Mouse (Mus musculus): ENCODE results near the gene Ptov1. TPM values are rescaled to one million over a fixed set of nuclear protein-coding genes. Genes with fewer than 3 reads are reported as not detected.

The Ptov1 gene
- polyA plus RNA-seq, 2 experiments = 35.0 to 47.3 TPM

- DNase-seq (ENCODE audit: low read depth in 3 of 3, low spot score in 3 of 3) = no peak
- no peak for ATAC-seq (ENCODE audit: insufficient read depth)
- Histone ChIP-seq H3K9ac (replicated peaks) (no peak overlapping the region), H3K4me3 (ENCODE audit: insufficient read depth in 1 of 2, low read depth in 2 of 2, low read length in 2 of 2) (no peak overlapping the region), H3K27me3 (ENCODE audit: control insufficient read depth, insufficient read depth, low read length) (no peaks in the 10 kb centered on the region), H3K36me3 (replicated peaks; ENCODE audit: control insufficient read depth, insufficient read depth, low read depth) (peaks cover 1% of the 10 kb centered on the region), H3K4me2 (ENCODE audit: low read depth) (no peak overlapping the region), H3K27ac (no peak overlapping the region), H3K4me1 (replicated peaks; ENCODE audit: control insufficient read depth in 2 of 2, insufficient read depth in 2 of 2, low read length in 1 of 2) (peaks cover 22 to 35% of the 10 kb centered on the region in 2 experiments), H3K9me3 (ENCODE audit: control insufficient read depth, low read length) (no peaks in the 10 kb centered on the region)
- WGBS (ENCODE audit: insufficient replicate concordance) = 75% methylated on average over 3 of the region's 3 CpGs
- TF ChIP-seq CTCF (IDR thresholded peaks at IDR 0.05; ENCODE audit: low read depth) = no peak
- no peak for TF ChIP-seq EP300 (IDR thresholded peaks at IDR 0.05; ENCODE audit: low read depth)
Observed at GRCm38 (mm10) chr7:44894175-44894574, 24.6 kb upstream of the Ptov1 start.

DNA sequence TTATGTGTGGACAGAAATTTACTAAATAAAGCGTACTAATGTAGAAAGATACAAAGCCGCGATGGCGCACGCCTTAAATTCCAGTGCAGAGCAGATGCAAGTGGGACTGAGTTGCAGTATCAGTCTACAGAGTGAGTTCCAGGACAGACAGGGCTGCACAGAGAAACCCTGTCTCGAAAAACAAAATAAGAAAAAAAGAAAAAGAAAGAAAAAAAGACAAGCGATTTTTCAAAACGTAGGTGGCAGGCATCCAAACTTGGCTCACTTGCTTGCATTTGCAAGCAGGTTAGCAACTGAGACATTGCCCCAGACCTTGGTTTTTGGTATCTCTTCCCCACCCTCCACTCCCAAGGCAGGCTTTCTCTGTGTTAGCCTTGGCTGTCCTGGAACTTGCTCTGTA lies 23.6 kb upstream of the Ptov1 start:
- Histone ChIP-seq H3K4me3 (ENCODE audit: insufficient read depth in 1 of 2, low read depth in 2 of 2, low read length in 2 of 2) (peak overlapping the region in 1 of 2 experiments; percentile 78; a peak in 2 of 4 replicates), H3K36me3 (replicated peaks; ENCODE audit: control insufficient read depth, insufficient read depth, low read depth) (no peaks in the 10 kb centered on the region; the same call in 1 of the 2 replicates), H3K9me3 (ENCODE audit: control insufficient read depth, low read length) (no peaks in the 10 kb centered on the region), H3K27ac (no peak overlapping the region), H3K9ac (replicated peaks) (no peak overlapping the region; the same call in 1 of the 2 replicates), H3K27me3 (ENCODE audit: control insufficient read depth, insufficient read depth, low read length) (no peaks in the 10 kb centered on the region), H3K4me1 (replicated peaks; ENCODE audit: control insufficient read depth in 2 of 2, insufficient read depth in 2 of 2, low read length in 1 of 2) (peaks cover 17 to 29% of the 10 kb centered on the region in 2 experiments), H3K4me2 (ENCODE audit: low read depth) (peak overlapping the region; percentile 88)
- no peak for DNase-seq (ENCODE audit: low read depth in 3 of 3, low spot score in 3 of 3)
- TF ChIP-seq CTCF (IDR thresholded peaks at IDR 0.05; ENCODE audit: low read depth) (no peak), EP300 (IDR thresholded peaks at IDR 0.05; ENCODE audit: low read depth) (no peak)
- no peak for ATAC-seq (ENCODE audit: insufficient read depth)
- WGBS (ENCODE audit: insufficient replicate concordance) = 42% methylated on average over 8 of the region's 8 CpGs

- peak within 1 kb of the TSS; percentile 78 to 89 for H3K4me3 ChIP-seq (ENCODE audit: insufficient read depth in 1 of 2, low read depth in 2 of 2, low read length in 2 of 2)
- peaks cover 17 to 29% of the 10 kb centered on the region in 2 experiments for H3K4me1 ChIP-seq (replicated peaks; ENCODE audit: control insufficient read depth in 2 of 2, insufficient read depth in 2 of 2, low read length in 1 of 2)
- peak; percentile 72 to 75 (median 74) for DNase-seq (ENCODE audit: low read depth in 3 of 3, low spot score in 3 of 3)
- H3K27me3 ChIP-seq (ENCODE audit: control insufficient read depth, insufficient read depth, low read length) = no peaks in the 10 kb centered on the region
- peak within 1 kb of the TSS; percentile 93 for H3K27ac ChIP-seq
- peak within 1 kb of the TSS; percentile 74 for H3K9ac ChIP-seq (replicated peaks)
- TF ChIP-seq CTCF (IDR thresholded peaks at IDR 0.05; ENCODE audit: low read depth) (no peak), EP300 (IDR thresholded peaks at IDR 0.05; ENCODE audit: low read depth) (no peak)
- under 1% methylated on average over 56 of the region's 56 CpGs for WGBS (ENCODE audit: insufficient replicate concordance)
- peak within 1 kb of the TSS; percentile 88 for H3K4me2 ChIP-seq (ENCODE audit: low read depth)
- peak; percentile 77 for ATAC-seq (ENCODE audit: insufficient read depth)
- no peaks in the 10 kb centered on the region for H3K9me3 ChIP-seq (ENCODE audit: control insufficient read depth, low read length)
- H3K36me3 ChIP-seq (replicated peaks; ENCODE audit: control insufficient read depth, insufficient read depth, low read depth) = no peaks in the 10 kb centered on the region; the same call in 1 of the 2 replicates
Observed at GRCm38 (mm10) chr7:44892276-44892921, 22.8 kb upstream of the Ptov1 start, which contains the start of gene Med25. Gene Med25 (minus strand): TSS chr7:44892712.

DNA sequence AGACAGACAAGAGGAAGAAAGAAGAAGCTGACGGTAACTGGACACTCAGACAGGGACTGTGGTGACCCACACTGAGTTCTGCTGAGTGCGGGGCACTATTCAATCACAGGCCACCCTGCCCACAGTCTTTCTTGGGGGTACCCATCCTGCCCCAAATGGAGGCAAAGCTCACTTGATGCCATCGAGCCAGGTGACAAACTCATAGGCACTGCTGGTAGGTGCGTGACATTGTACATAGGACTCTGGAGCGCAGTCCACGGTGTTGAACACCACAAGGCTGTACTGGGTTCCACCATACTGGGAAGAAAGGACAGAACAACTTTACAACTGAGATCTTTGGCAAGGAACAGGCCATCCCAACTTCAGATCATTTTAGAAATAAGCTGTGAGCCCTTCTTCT lies 22.0 kb upstream of the Ptov1 start:
- TF ChIP-seq EP300 (IDR thresholded peaks at IDR 0.05; ENCODE audit: low read depth) (no peak), CTCF (IDR thresholded peaks at IDR 0.05; ENCODE audit: low read depth) (no peak)
- WGBS (ENCODE audit: insufficient replicate concordance) = 18% methylated on average over 6 of the region's 6 CpGs
- DNase-seq (ENCODE audit: low read depth in 3 of 3, low spot score in 3 of 3) = no peak
- Histone ChIP-seq H3K27ac (peak overlapping the region; percentile 93), H3K27me3 (ENCODE audit: control insufficient read depth, insufficient read depth, low read length) (no peaks in the 10 kb centered on the region), H3K4me3 (ENCODE audit: insufficient read depth in 1 of 2, low read depth in 2 of 2, low read length in 2 of 2) (peak overlapping the region; percentile 78 to 89), H3K9ac (replicated peaks) (peak overlapping the region; percentile 74), H3K4me2 (ENCODE audit: low read depth) (peak overlapping the region; percentile 88), H3K36me3 (replicated peaks; ENCODE audit: control insufficient read depth, insufficient read depth, low read depth) (no peaks in the 10 kb centered on the region; the same call in 1 of the 2 replicates), H3K4me1 (replicated peaks; ENCODE audit: control insufficient read depth in 2 of 2, insufficient read depth in 2 of 2, low read length in 1 of 2) (peaks cover 17 to 25% of the 10 kb centered on the region in 2 experiments), H3K9me3 (ENCODE audit: control insufficient read depth, low read length) (no peaks in the 10 kb centered on the region)
- ATAC-seq (ENCODE audit: insufficient read depth) = peak; percentile 30

- DNase-seq (ENCODE audit: low read depth in 3 of 3, low spot score in 3 of 3) (no peak), ATAC-seq (ENCODE audit: insufficient read depth) (no peak)
- Histone ChIP-seq H3K4me2 (ENCODE audit: low read depth) (peak overlapping the region; percentile 88), H3K27ac (no peak overlapping the region), H3K4me1 (replicated peaks; ENCODE audit: control insufficient read depth in 2 of 2, insufficient read depth in 2 of 2, low read length in 1 of 2) (peaks cover 17 to 23% of the 10 kb centered on the region in 2 experiments), H3K9ac (replicated peaks) (no peak overlapping the region), H3K36me3 (replicated peaks; ENCODE audit: control insufficient read depth, insufficient read depth, low read depth) (no peaks in the 10 kb centered on the region; the same call in 1 of the 2 replicates), H3K27me3 (ENCODE audit: control insufficient read depth, insufficient read depth, low read length) (no peaks in the 10 kb centered on the region), H3K4me3 (ENCODE audit: insufficient read depth in 1 of 2, low read depth in 2 of 2, low read length in 2 of 2) (peak overlapping the region; percentile 78 to 89; a peak in 3 of 4 replicates), H3K9me3 (ENCODE audit: control insufficient read depth, low read length) (no peaks in the 10 kb centered on the region)
- WGBS (ENCODE audit: insufficient replicate concordance) = 77% methylated on average over 4 of the region's 4 CpGs
- TF ChIP-seq CTCF (IDR thresholded peaks at IDR 0.05; ENCODE audit: low read depth) (no peak), EP300 (IDR thresholded peaks at IDR 0.05; ENCODE audit: low read depth) (no peak)
Observed at GRCm38 (mm10) chr7:44890737-44891136, 21.1 kb upstream of the Ptov1 start.
